Mouse (Mus musculus): ENCODE results near the gene Stat1. TPM values are rescaled to one million over a fixed set of nuclear protein-coding genes. Genes with fewer than 3 reads are reported as not detected.

Stat1 gene
- polyA plus RNA-seq, 1 experiment from 2014 or later: 21.7 TPM

- no peaks in the 10 kb centered on the region for H3K27me3 ChIP-seq (ENCODE audit: control insufficient read depth, insufficient read depth, low read length)
- 85% methylated on average over 9 of the region's 9 CpGs for WGBS
- no peak overlapping the region for H3K9ac ChIP-seq (replicated peaks; ENCODE audit: low read depth, low read length)
- H3K27ac ChIP-seq (ENCODE audit: low read length): no peak overlapping the region
- H3K4me3 ChIP-seq (ENCODE audit: low read depth, low read length): no peak overlapping the region
- no peaks in the 10 kb centered on the region for H3K9me3 ChIP-seq (ENCODE audit: control insufficient read depth, low read depth, low read length)
- no peaks in the 10 kb centered on the region for H3K36me3 ChIP-seq (ENCODE audit: control insufficient read depth, insufficient read depth, low read length)
- ATAC-seq (ENCODE audit: insufficient number of reproducible peaks, insufficient read depth, low FRiP score, low read depth): no peak
- H3K4me1 ChIP-seq (ENCODE audit: control insufficient read depth, insufficient read depth, low read length): no peaks in the 10 kb centered on the region
- no peak overlapping the region for H3K4me2 ChIP-seq (replicated peaks; ENCODE audit: low read depth, low read length)
These were observed 21.3 kb downstream of the Stat1 start for GRCm38 (mm10) chr1:52140534-52140933.

DNA sequence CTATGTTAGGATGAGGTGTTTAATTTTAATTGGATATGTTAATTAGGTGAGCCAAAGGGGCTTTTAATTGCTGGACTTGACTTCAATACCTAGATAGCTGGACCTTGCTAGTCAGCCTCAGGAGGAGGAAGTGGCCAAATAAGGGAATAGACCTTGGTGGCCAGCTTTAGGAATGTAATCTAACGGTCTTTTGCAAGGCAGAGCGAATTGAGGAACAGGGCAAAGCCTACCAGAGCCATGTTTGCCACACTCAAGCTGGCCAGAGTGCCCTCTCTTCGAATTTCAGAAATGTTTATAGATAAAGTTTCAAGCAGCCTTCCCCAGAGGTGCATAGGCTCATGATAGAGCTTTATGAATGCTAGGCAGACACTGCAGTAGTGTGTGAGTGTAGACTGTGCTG, 22.2 kb downstream of the Stat1 start:
- Histone ChIP-seq H3K27me3 (ENCODE audit: control insufficient read depth, insufficient read depth, low read length) (no peaks in the 10 kb centered on the region), H3K9ac (replicated peaks; ENCODE audit: low read depth, low read length) (no peak overlapping the region), H3K27ac (ENCODE audit: low read length) (no peak overlapping the region), H3K9me3 (ENCODE audit: control insufficient read depth, low read depth, low read length) (no peaks in the 10 kb centered on the region), H3K4me1 (ENCODE audit: control insufficient read depth, insufficient read depth, low read length) (no peaks in the 10 kb centered on the region), H3K36me3 (ENCODE audit: control insufficient read depth, insufficient read depth, low read length) (no peaks in the 10 kb centered on the region), H3K4me2 (replicated peaks; ENCODE audit: low read depth, low read length) (no peak overlapping the region), H3K4me3 (ENCODE audit: low read depth, low read length) (no peak overlapping the region)
- WGBS: 56% methylated on average over 3 of the region's 3 CpGs
- ATAC-seq (ENCODE audit: insufficient number of reproducible peaks, insufficient read depth, low FRiP score, low read depth): no peak

DNA sequence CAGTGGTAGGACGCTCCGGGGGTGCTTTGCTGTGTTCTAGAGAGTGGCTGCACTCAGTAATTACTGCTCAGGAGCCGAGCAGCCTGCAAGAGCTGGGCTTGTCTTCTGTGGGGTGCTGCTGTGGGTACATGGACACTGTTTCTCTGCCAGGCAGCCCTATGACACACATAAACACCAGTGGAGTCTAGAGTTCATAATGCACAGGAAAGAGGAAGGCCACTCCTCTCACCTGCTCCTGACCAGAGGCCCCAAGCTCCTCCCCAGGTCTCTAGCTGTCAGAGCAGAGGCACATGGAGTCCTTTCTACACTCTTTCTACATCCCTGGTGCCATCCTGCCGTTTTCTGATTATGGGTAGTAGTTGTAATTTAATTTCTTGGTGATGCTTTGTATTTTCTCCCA, 22.9 kb downstream of the Stat1 start:
- Histone ChIP-seq H3K27me3 (ENCODE audit: control insufficient read depth, insufficient read depth, low read length) (no peaks in the 10 kb centered on the region), H3K4me2 (replicated peaks; ENCODE audit: low read depth, low read length) (no peak overlapping the region), H3K27ac (ENCODE audit: low read length) (no peak overlapping the region), H3K9me3 (ENCODE audit: control insufficient read depth, low read depth, low read length) (no peaks in the 10 kb centered on the region), H3K4me1 (ENCODE audit: control insufficient read depth, insufficient read depth, low read length) (no peaks in the 10 kb centered on the region), H3K4me3 (ENCODE audit: low read depth, low read length) (no peak overlapping the region), H3K36me3 (ENCODE audit: control insufficient read depth, insufficient read depth, low read length) (no peaks in the 10 kb centered on the region), H3K9ac (replicated peaks; ENCODE audit: low read depth, low read length) (no peak overlapping the region)
- 63% methylated on average over 4 of the region's 4 CpGs for WGBS
- ATAC-seq (ENCODE audit: insufficient number of reproducible peaks, insufficient read depth, low FRiP score, low read depth): no peak

GRCm38 (mm10) chr1:52143191-52143590, 24.0 kb downstream of the Stat1 start:
- no peak overlapping the region for H3K9ac ChIP-seq (replicated peaks; ENCODE audit: low read depth, low read length)
- H3K36me3 ChIP-seq (ENCODE audit: control insufficient read depth, insufficient read depth, low read length): no peaks in the 10 kb centered on the region
- H3K27ac ChIP-seq (ENCODE audit: low read length): no peak overlapping the region
- no peaks in the 10 kb centered on the region for H3K4me1 ChIP-seq (ENCODE audit: control insufficient read depth, insufficient read depth, low read length)
- 82% methylated on average over 4 of the region's 4 CpGs for WGBS
- H3K4me2 ChIP-seq (replicated peaks; ENCODE audit: low read depth, low read length): no peak overlapping the region
- H3K4me3 ChIP-seq (ENCODE audit: low read depth, low read length): no peak overlapping the region
- H3K27me3 ChIP-seq (ENCODE audit: control insufficient read depth, insufficient read depth, low read length): no peaks in the 10 kb centered on the region
- no peak for ATAC-seq (ENCODE audit: insufficient number of reproducible peaks, insufficient read depth, low FRiP score, low read depth)
- H3K9me3 ChIP-seq (ENCODE audit: control insufficient read depth, low read depth, low read length): no peaks in the 10 kb centered on the region

- Histone ChIP-seq H3K4me2 (replicated peaks; ENCODE audit: low read depth, low read length) (no peak overlapping the region), H3K9ac (replicated peaks; ENCODE audit: low read depth, low read length) (no peak overlapping the region), H3K4me1 (ENCODE audit: control insufficient read depth, insufficient read depth, low read length) (no peaks in the 10 kb centered on the region), H3K27me3 (ENCODE audit: control insufficient read depth, insufficient read depth, low read length) (no peaks in the 10 kb centered on the region), H3K36me3 (ENCODE audit: control insufficient read depth, insufficient read depth, low read length) (no peaks in the 10 kb centered on the region), H3K9me3 (ENCODE audit: control insufficient read depth, low read depth, low read length) (no peaks in the 10 kb centered on the region), H3K27ac (ENCODE audit: low read length) (no peak overlapping the region), H3K4me3 (ENCODE audit: low read depth, low read length) (no peak overlapping the region)
- ATAC-seq (ENCODE audit: insufficient number of reproducible peaks, insufficient read depth, low FRiP score, low read depth): no peak
- WGBS: 82% methylated on average over 7 of the region's 7 CpGs
These were observed 24.4 kb downstream of the Stat1 start for GRCm38 (mm10) chr1:52143596-52144156.

GRCm38 (mm10) chr1:52144907-52145306, 25.7 kb downstream of the Stat1 start:
- ATAC-seq (ENCODE audit: insufficient number of reproducible peaks, insufficient read depth, low FRiP score, low read depth): no peak

DNA sequence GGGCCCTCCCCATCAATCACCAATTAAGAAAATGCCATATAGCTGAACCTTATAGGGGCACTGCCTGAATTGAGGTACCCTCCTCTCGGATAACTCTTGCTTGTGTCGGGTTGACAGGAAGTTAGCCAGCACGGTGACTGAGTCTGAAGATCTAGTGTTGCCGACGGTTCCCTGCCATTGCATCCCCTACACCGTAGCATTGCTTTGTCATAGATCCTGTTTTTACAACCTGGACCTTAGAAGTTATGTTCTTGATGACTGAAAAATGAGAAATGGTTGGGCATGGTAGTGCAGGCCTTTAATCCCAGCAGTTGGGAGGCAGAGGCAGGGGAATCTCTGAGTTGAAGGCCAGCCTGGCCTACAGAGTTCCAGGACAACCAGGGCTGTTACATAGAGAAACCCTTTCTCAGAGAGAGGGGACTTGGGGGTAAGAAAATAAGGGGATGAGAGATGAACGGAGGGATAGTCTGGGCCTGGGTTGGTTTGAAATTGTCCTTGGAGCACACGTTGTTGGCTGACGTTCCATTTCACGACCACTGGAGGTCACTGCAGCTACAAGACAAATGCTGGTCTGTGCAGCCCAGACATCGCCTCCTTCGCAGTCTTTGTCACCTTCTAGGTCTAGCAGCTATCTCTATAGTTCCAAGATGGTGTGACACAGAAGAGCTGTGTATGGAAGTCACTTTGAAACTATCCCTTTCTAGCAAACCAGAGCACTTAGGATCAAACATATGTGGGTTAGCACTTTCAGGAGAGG, 27.2 kb downstream of the Stat1 start:
- whole genome bisulfite sequencing: 58% methylated on average over 12 of the region's 12 CpGs
- ATAC-seq (ENCODE audit: insufficient number of reproducible peaks, insufficient read depth, low FRiP score, low read depth): peak; percentile 60; the same call in 1 of the 2 replicates
- Histone ChIP-seq H3K27me3 (ENCODE audit: control insufficient read depth, insufficient read depth, low read length) (no peaks in the 10 kb centered on the region), H3K36me3 (ENCODE audit: control insufficient read depth, insufficient read depth, low read length) (no peaks in the 10 kb centered on the region), H3K9me3 (ENCODE audit: control insufficient read depth, low read depth, low read length) (no peaks in the 10 kb centered on the region), H3K4me3 (ENCODE audit: low read depth, low read length) (no peak overlapping the region), H3K4me1 (ENCODE audit: control insufficient read depth, insufficient read depth, low read length) (peaks cover 5% of the 10 kb centered on the region; the same call in 1 of the 2 replicates), H3K4me2 (replicated peaks; ENCODE audit: low read depth, low read length) (no peak overlapping the region), H3K9ac (replicated peaks; ENCODE audit: low read depth, low read length) (no peak overlapping the region), H3K27ac (ENCODE audit: low read length) (no peak overlapping the region)

More at GRCm38 (mm10) chr1:52144907-52145306, 25.7 kb downstream of the Stat1 start:
- Histone ChIP-seq H3K4me3 (ENCODE audit: low read depth, low read length) (no peak overlapping the region), H3K4me1 (ENCODE audit: control insufficient read depth, insufficient read depth, low read length) (no peaks in the 10 kb centered on the region), H3K27ac (ENCODE audit: low read length) (no peak overlapping the region), H3K36me3 (ENCODE audit: control insufficient read depth, insufficient read depth, low read length) (no peaks in the 10 kb centered on the region), H3K4me2 (replicated peaks; ENCODE audit: low read depth, low read length) (no peak overlapping the region), H3K9ac (replicated peaks; ENCODE audit: low read depth, low read length) (no peak overlapping the region), H3K27me3 (ENCODE audit: control insufficient read depth, insufficient read depth, low read length) (no peaks in the 10 kb centered on the region), H3K9me3 (ENCODE audit: control insufficient read depth, low read depth, low read length) (no peaks in the 10 kb centered on the region)
- WGBS: 67% methylated on average over 10 of the region's 10 CpGs

- Histone ChIP-seq H3K9me3 (ENCODE audit: control insufficient read depth, low read depth, low read length) (no peaks in the 10 kb centered on the region), H3K9ac (replicated peaks; ENCODE audit: low read depth, low read length) (no peak overlapping the region), H3K4me1 (ENCODE audit: control insufficient read depth, insufficient read depth, low read length) (peaks cover 5% of the 10 kb centered on the region; the same call in 1 of the 2 replicates), H3K27me3 (ENCODE audit: control insufficient read depth, insufficient read depth, low read length) (no peaks in the 10 kb centered on the region), H3K4me2 (replicated peaks; ENCODE audit: low read depth, low read length) (no peak overlapping the region), H3K4me3 (ENCODE audit: low read depth, low read length) (no peak overlapping the region), H3K36me3 (ENCODE audit: control insufficient read depth, insufficient read depth, low read length) (no peaks in the 10 kb centered on the region; the same call in 1 of the 2 replicates), H3K27ac (ENCODE audit: low read length) (no peak overlapping the region)
- 93% methylated on average over 2 of the region's 2 CpGs for WGBS
- ATAC-seq (ENCODE audit: insufficient number of reproducible peaks, insufficient read depth, low FRiP score, low read depth): no peak
These were observed 28.2 kb downstream of the Stat1 start for GRCm38 (mm10) chr1:52147431-52147830.

Measured in stomach, embryonic 14.5 days (tissue).